Mouse (Mus musculus) forebrain, embryonic 10.5 days (tissue): ENCODE measurements at regions not wholly inside any gene's neighbourhood (a gene's known extent, or its start where the extent isn't known, plus 50 kb on each side); places are given as distances from the start of the nearest gene placed in this dataset.

Experiments used
- DNase-seq: peaks from one replicate; pipeline ENCODE4 v3.0.0-alpha.2; 2017; ENCODE audit warnings: low spot score; ENCODE audit errors: extremely low spot score
- H3K27ac ChIP-seq: fragments of 300-500 bp; sonication (generic); 2 replicates; pipeline ENCODE4 v1.5.1; 2016; ENCODE audit warnings: mild to moderate bottlenecking
- H3K27me3 ChIP-seq: fragments of 300-500 bp; sonication (generic); 2 replicates; pipeline ENCODE4 v1.6.1; 2016; ENCODE audit warnings: mild to moderate bottlenecking; ENCODE audit not compliant: poor library complexity, severe bottlenecking
- H3K36me3 ChIP-seq: fragments of 300-500 bp; sonication (generic); replicated peaks from 2 replicates; pipeline ENCODE4 v1.6.1; 2016; ENCODE audit warnings: mild to moderate bottlenecking, moderate library complexity
- H3K4me1 ChIP-seq: fragments of 300-500 bp; sonication (generic); 2 replicates; pipeline ENCODE4 v1.6.1; 2016
- H3K4me3 ChIP-seq: fragments of 300-500 bp; sonication (generic); 2 replicates; pipeline ENCODE4 v1.5.1; 2016; ENCODE audit warnings: mild to moderate bottlenecking, moderate library complexity
- H3K9me3 ChIP-seq: fragments of 300-500 bp; sonication (generic); 2 replicates; pipeline ENCODE4 v1.6.1; 2016; ENCODE audit warnings: mild to moderate bottlenecking, moderate library complexity
- WGBS: fragments of 180-500 bp; shearing (Covaris S2); methylation state at CpG from one replicate; pipeline ENCODE4 v1.1.7; 2016; 5-methylcytosine and 5-hydroxymethylcytosine counted together

- H3K4me1 ChIP-seq, result peaks cover 6% of the 10 kb centered on the region; the same call in 1 of the 2 replicates
- no peaks in the 10 kb centered on the region for H3K9me3 ChIP-seq
- no peak overlapping the region for H3K27ac ChIP-seq
- no peaks in the 10 kb centered on the region for H3K27me3 ChIP-seq
- H3K36me3 ChIP-seq, result no peaks in the 10 kb centered on the region
- WGBS, result 68% methylated on average over 5 of the region's 5 CpGs
- no peak for DNase-seq
- H3K4me3 ChIP-seq, result no peak overlapping the region
Observed at GRCm38 (mm10) chr4:95474726-95475406, 82.4 kb upstream of the Fggy start.

GRCm38 (mm10) chr4:95476071-95476724, 81.1 kb upstream of the Fggy start:
- Histone ChIP-seq H3K36me3 (no peaks in the 10 kb centered on the region), H3K27ac (0 out of 2 replicates have a peak overlapping the region, but pooled peaks have one; percentile 25), H3K4me1 (peaks cover 6% of the 10 kb centered on the region; the same call in 1 of the 2 replicates), H3K27me3 (no peaks in the 10 kb centered on the region), H3K9me3 (no peaks in the 10 kb centered on the region), H3K4me3 (no peak overlapping the region)
- DNase-seq, result no peak
- 69% methylated on average over 12 of the region's 12 CpGs for WGBS

DNA sequence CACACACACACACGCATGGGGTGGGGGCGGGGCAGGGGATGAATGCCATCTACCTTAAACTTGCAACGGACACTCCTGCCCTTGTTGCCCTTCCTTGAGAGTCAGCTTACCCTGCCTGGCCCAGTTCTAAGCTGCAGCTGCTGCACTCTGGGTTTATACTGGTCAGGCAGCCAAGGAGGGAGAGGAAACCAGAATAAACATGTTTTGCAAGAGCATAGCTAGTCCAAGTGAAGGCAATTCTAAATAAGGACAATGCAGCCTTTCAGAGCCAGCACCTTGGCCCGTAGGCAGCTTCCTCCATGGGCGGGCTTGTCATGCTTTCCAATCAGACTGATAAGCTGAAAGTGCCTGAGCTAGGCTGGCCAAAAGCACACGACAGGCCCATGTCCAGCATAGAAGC, 73.7 kb upstream of the Fggy start:
- 82% methylated on average over 6 of the region's 6 CpGs for WGBS
- no peak overlapping the region for H3K4me3 ChIP-seq
- DNase-seq, result no peak
- no peaks in the 10 kb centered on the region for H3K27me3 ChIP-seq
- no peaks in the 10 kb centered on the region for H3K9me3 ChIP-seq
- peaks cover 4% of the 10 kb centered on the region for H3K4me1 ChIP-seq
- H3K36me3 ChIP-seq, result no peaks in the 10 kb centered on the region
- no peak overlapping the region for H3K27ac ChIP-seq

- no peak for DNase-seq
- H3K4me3 ChIP-seq, result no peak overlapping the region
- no peaks in the 10 kb centered on the region for H3K36me3 ChIP-seq
- H3K27ac ChIP-seq, result no peak overlapping the region
- no peaks in the 10 kb centered on the region for H3K27me3 ChIP-seq
- WGBS, result 85% methylated on average over 7 of the region's 7 CpGs
- no peaks in the 10 kb centered on the region for H3K9me3 ChIP-seq
- peaks cover 4% of the 10 kb centered on the region for H3K4me1 ChIP-seq
Observed at GRCm38 (mm10) chr4:95487323-95487722, 70.0 kb upstream of the Fggy start.

DNA sequence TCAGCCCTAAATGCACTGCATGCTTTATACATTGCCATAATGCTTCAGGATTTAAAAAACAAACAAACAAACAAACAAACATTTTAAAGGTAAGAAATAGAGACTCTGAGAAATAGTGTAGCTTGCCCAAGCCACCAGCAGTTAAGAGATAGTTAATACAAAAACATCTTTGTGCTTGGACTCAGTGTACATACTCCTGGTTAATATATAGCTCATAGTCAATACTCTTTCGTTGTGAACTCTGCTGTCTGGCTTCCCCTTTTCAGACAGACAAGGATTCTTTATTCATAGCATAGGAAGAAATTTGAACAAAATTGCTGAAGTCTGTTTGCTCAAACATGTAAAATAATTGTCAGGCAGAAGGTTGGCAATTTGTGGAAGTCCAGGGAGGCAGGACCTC, 69.3 kb upstream of the Fggy start:
- no peak overlapping the region for H3K4me3 ChIP-seq
- no peaks in the 10 kb centered on the region for H3K27me3 ChIP-seq
- H3K36me3 ChIP-seq, result no peaks in the 10 kb centered on the region
- H3K9me3 ChIP-seq, result no peaks in the 10 kb centered on the region
- no peak overlapping the region for H3K27ac ChIP-seq
- no peak for DNase-seq
- peaks cover 4% of the 10 kb centered on the region for H3K4me1 ChIP-seq
- 92% methylated on average over 1 of the region's 1 CpGs for WGBS

DNA sequence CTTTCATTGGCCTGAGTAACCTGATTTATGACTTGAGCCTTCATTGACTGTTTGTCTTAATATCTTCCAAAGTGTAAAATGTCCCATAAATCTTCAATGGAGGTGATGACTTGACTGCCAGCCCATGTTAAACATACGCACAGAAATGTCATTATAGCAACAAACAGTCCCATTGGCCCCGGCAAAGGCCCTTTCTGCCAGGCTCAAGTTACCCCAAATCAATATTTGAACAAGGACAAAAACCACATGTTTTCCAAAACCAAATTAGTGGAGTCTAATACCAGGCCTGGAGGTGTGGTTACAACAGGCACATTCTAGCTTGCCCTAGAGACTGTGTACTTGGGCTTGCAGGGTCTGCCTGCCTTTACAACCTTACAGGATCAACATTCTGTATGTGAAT, 68.2 kb upstream of the Fggy start:
- Histone ChIP-seq H3K27ac (no peak overlapping the region), H3K9me3 (no peaks in the 10 kb centered on the region), H3K4me3 (no peak overlapping the region), H3K27me3 (no peaks in the 10 kb centered on the region), H3K36me3 (no peaks in the 10 kb centered on the region), H3K4me1 (no peaks in the 10 kb centered on the region)
- DNase-seq, result no peak
- WGBS, result 76% methylated on average over 2 of the region's 2 CpGs

DNA sequence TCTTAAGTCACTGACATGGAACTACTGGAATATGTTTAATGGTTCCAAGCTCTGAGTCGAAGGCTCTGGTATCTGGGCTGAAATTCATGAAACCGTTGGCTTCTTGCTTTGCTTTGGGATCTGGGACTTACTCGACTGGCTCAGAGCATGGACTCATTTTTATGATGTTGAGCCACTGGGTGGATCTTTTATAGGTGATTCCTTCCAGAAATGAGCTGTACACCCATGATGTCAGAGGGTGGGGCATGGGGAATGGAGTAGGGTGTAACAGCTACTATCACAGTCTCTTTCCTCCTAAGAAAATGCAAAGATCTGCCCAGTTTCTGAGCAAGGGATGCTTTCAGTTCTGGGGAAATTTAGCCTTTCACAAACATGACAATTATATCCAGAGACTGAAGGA, 57.0 kb upstream of the Fggy start:
- no peaks in the 10 kb centered on the region for H3K9me3 ChIP-seq
- no peak for DNase-seq
- H3K4me3 ChIP-seq, result no peak overlapping the region
- H3K27me3 ChIP-seq, result no peaks in the 10 kb centered on the region
- H3K36me3 ChIP-seq, result no peaks in the 10 kb centered on the region
- no peak overlapping the region for H3K27ac ChIP-seq
- H3K4me1 ChIP-seq, result peaks cover 9% of the 10 kb centered on the region
- WGBS, result 87% methylated on average over 3 of the region's 3 CpGs

- Histone ChIP-seq H3K27me3 (no peaks in the 10 kb centered on the region), H3K4me3 (no peak overlapping the region), H3K27ac (no peak overlapping the region), H3K4me1 (peaks cover 9% of the 10 kb centered on the region), H3K9me3 (no peaks in the 10 kb centered on the region), H3K36me3 (no peaks in the 10 kb centered on the region)
- no peak for DNase-seq
- 55% methylated on average over 2 of the region's 2 CpGs for WGBS
Observed at GRCm38 (mm10) chr4:95501164-95501563, 56.1 kb upstream of the Fggy start.

GRCm38 (mm10) chr4:95507141-95507945, 50.0 kb upstream of the Fggy start:
- H3K4me3 ChIP-seq, result no peak overlapping the region
- no peak for DNase-seq
- no peak overlapping the region for H3K27ac ChIP-seq
- WGBS, result 88% methylated on average over 7 of the region's 7 CpGs
- H3K4me1 ChIP-seq, result no peaks in the 10 kb centered on the region
- no peaks in the 10 kb centered on the region for H3K36me3 ChIP-seq
- H3K27me3 ChIP-seq, result no peaks in the 10 kb centered on the region
- no peaks in the 10 kb centered on the region for H3K9me3 ChIP-seq
